Mouse (Mus musculus) E14TG2a.4 (cell line): ENCODE measurements around the gene Lmo7.

ENCODE experiments used
- H3K27me3 ChIP-seq: 2 replicates; pipeline ENCODE4 v1.6.1; 2014; ENCODE audit warnings: low read length, control low read depth; ENCODE audit not compliant: insufficient read depth
- H3K36me3 ChIP-seq: 2 replicates; pipeline ENCODE4 v1.6.1; 2014; ENCODE audit warnings: low read length, control low read depth; ENCODE audit not compliant: insufficient read depth
- H3K4me1 ChIP-seq: replicated peaks from 2 replicates; pipeline ENCODE4 v1.6.1; 2014; ENCODE audit warnings: low read depth, low read length, control low read depth
- H3K4me3 ChIP-seq: replicated peaks from 2 replicates; pipeline ENCODE4 v1.5.1; 2014; ENCODE audit warnings: mild to moderate bottlenecking, low read length
- H3K9me3 ChIP-seq: 2 replicates; pipeline ENCODE4 v1.6.1; 2014; ENCODE audit warnings: low read length, control low read depth
- CTCF ChIP-seq: conservative IDR thresholded peaks from 2 replicates; pipeline ENCODE4 v1.5.1; 2014; ENCODE audit warnings: low read length
- NANOG ChIP-seq: IDR thresholded peaks from 2 replicates; pipeline ENCODE4 v1.6.1; 2014; ENCODE audit warnings: borderline replicate concordance, low read length, mixed read lengths
- POU5F1 ChIP-seq: IDR thresholded peaks from 2 replicates; pipeline ENCODE4 v1.6.1; 2014; ENCODE audit warnings: low read length, borderline replicate concordance

The Lmo7 gene

GRCm38 (mm10) chr14:101882966-101883365, 153.2 kb downstream of the Lmo7 start:
- Histone ChIP-seq H3K4me3 (no peak overlapping the region), H3K4me1 (peaks cover 5% of the 10 kb centered on the region; the same call in 1 of the 2 replicates), H3K27me3 (no peaks in the 10 kb centered on the region), H3K36me3 (no peaks in the 10 kb centered on the region), H3K9me3 (no peaks in the 10 kb centered on the region)
- TF ChIP-seq POU5F1 (no peak), NANOG (no peak), CTCF (no peak)

- Histone ChIP-seq H3K4me3 (no peak overlapping the region), H3K27me3 (no peaks in the 10 kb centered on the region)
- TF ChIP-seq NANOG (no peak), POU5F1 (no peak), CTCF (no peak)
These were observed 154.0 kb downstream of the Lmo7 start for GRCm38 (mm10) chr14:101883787-101884186.

DNA sequence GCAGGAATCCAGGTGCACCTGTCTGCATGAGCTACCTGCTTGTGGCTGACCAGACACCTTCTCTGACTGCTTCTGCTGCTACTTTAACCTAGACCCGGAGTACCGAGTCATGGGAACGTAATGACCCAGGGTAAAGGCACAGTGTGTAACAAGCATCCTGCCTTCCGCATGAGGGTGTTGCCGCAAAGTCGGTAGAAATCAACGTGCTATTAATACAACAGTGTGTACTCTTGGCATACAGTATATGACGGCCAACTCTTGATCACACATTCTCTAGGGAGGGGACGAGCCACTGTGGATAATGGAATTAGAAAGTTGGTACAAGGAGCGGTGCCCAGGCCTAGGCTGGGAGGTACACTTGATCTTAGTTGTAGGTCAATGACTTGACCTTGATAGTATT, 156.6 kb downstream of the Lmo7 start:
- Histone ChIP-seq H3K36me3 (no peaks in the 10 kb centered on the region), H3K4me3 (no peak overlapping the region), H3K27me3 (no peaks in the 10 kb centered on the region), H3K9me3 (no peaks in the 10 kb centered on the region), H3K4me1 (peaks cover 5% of the 10 kb centered on the region; the same call in 1 of the 2 replicates)
- TF ChIP-seq CTCF, result no peak
- no peak for TF ChIP-seq NANOG

More at GRCm38 (mm10) chr14:101883787-101884186, 154.0 kb downstream of the Lmo7 start:
- H3K36me3 ChIP-seq, result no peaks in the 10 kb centered on the region
- H3K9me3 ChIP-seq, result no peaks in the 10 kb centered on the region
- peaks cover 5% of the 10 kb centered on the region; the same call in 1 of the 2 replicates for H3K4me1 ChIP-seq

DNA sequence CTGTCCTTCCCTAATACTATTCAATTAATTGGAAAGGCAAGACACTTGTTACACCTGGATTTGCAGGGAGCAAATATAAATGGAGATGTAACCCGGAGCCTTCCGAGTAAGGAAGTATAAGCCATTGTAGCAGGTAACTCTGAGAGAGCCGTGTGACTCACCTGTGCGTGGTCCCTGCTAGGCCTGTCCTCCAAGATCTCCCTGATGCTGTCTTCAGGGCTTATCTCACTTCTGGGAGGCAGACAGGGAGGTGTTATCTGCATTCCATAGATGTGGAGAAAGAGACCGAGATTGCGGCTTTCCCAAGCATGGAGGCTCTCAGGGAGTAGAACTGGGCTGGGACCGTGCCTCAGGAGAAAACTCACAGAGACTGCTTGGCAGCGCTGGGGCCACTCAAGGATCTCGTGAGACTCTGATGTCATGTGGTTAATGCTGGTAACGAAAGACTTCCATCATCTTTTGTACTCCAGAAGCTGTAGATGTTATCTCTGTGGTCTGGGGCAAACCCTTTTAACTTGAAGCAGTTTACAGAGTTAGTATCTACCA, 162.2 kb downstream of the Lmo7 start:
- no peak overlapping the region for H3K4me3 ChIP-seq
- no peaks in the 10 kb centered on the region for H3K27me3 ChIP-seq
- no peak for TF ChIP-seq NANOG
- no peaks in the 10 kb centered on the region for H3K36me3 ChIP-seq
- H3K9me3 ChIP-seq, result no peaks in the 10 kb centered on the region
- H3K4me1 ChIP-seq, result peaks cover 5% of the 10 kb centered on the region; the same call in 1 of the 2 replicates

DNA sequence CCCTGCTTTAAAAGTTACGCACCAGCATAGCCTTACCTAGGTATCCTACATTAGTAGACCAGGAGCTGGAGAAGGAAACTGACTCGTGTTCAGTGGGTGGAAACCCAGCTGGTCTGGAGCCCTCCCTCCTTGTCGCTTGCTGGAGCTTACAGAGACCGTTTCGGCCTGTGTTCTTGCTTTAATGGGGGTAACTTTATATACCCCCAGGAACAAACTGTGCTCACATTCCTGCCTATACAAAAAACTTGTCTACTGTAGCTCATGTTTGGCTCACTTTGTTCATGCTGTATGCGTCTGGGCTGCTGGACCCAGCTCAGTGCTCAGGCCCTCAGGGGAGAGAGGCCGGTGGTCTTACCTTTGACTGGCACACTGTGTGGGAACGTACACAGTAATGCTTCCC, 162.7 kb downstream of the Lmo7 start:
- no peaks in the 10 kb centered on the region for H3K9me3 ChIP-seq
- H3K4me1 ChIP-seq, result peaks cover under 1% of the 10 kb centered on the region; the same call in 1 of the 2 replicates
- TF ChIP-seq NANOG (no peak), POU5F1 (no peak), CTCF (no peak)
- no peaks in the 10 kb centered on the region for H3K36me3 ChIP-seq
- H3K4me3 ChIP-seq, result no peak overlapping the region
- no peaks in the 10 kb centered on the region for H3K27me3 ChIP-seq

- TF ChIP-seq POU5F1, result no peak
- no peak for TF ChIP-seq NANOG
- TF ChIP-seq CTCF, result no peak
- Histone ChIP-seq H3K4me3 (no peak overlapping the region), H3K9me3 (no peaks in the 10 kb centered on the region), H3K27me3 (no peaks in the 10 kb centered on the region), H3K4me1 (no peaks in the 10 kb centered on the region), H3K36me3 (no peaks in the 10 kb centered on the region)
These were observed 163.5 kb downstream of the Lmo7 start for GRCm38 (mm10) chr14:101893215-101893614.

GRCm38 (mm10) chr14:101898250-101898649, 168.5 kb downstream of the Lmo7 start:
- H3K9me3 ChIP-seq, result no peaks in the 10 kb centered on the region
- TF ChIP-seq NANOG (no peak), CTCF (no peak), POU5F1 (no peak)
- no peaks in the 10 kb centered on the region for H3K4me1 ChIP-seq
- H3K27me3 ChIP-seq, result no peaks in the 10 kb centered on the region
- H3K36me3 ChIP-seq, result no peaks in the 10 kb centered on the region
- no peak overlapping the region for H3K4me3 ChIP-seq

DNA sequence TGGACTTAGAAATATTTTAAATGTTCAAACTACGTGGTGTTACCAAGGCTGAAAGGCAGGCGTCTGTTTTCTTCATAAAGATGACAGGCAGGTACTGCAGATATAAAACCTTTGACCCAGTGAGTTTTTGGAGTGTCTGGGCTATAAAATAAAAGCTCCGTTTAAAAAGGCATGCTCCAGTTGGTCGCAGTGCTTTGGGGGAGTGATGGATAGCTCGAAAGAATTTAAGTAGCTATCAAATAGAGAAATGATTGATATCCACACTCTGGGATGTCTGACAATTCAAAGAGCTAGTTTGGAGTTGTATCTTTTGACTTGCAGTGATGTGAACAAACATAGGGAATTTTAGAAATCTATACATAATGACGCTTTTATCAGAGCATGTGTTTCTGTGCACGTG, 171.7 kb downstream of the Lmo7 start:
- H3K4me3 ChIP-seq, result no peak overlapping the region
- no peaks in the 10 kb centered on the region for H3K36me3 ChIP-seq
- no peaks in the 10 kb centered on the region for H3K4me1 ChIP-seq
- H3K27me3 ChIP-seq, result no peaks in the 10 kb centered on the region
- no peaks in the 10 kb centered on the region for H3K9me3 ChIP-seq
- no peak for TF ChIP-seq POU5F1
- no peak for TF ChIP-seq NANOG
- TF ChIP-seq CTCF, result no peak

GRCm38 (mm10) chr14:101901976-101902375, 172.2 kb downstream of the Lmo7 start:
- no peaks in the 10 kb centered on the region for H3K4me1 ChIP-seq
- TF ChIP-seq NANOG, result no peak
- no peak for TF ChIP-seq POU5F1
- TF ChIP-seq CTCF, result no peak
- no peaks in the 10 kb centered on the region for H3K36me3 ChIP-seq
- H3K27me3 ChIP-seq, result no peaks in the 10 kb centered on the region
- H3K9me3 ChIP-seq, result no peaks in the 10 kb centered on the region
- H3K4me3 ChIP-seq, result no peak overlapping the region
